Mouse (Mus musculus) cerebellum, adult 2 months (tissue): ENCODE measurements around the gene Arl16.

ENCODE experiments used
- CTCF ChIP-seq: fragments of 200-500 bp; IDR thresholded peaks from 2 replicates; pipeline ENCODE4 v1.5.1; 2011; ENCODE audit warnings: low read depth, mild to moderate bottlenecking, control low read depth, low read length, moderate library complexity, borderline replicate concordance; ENCODE audit not compliant: insufficient read depth
- POLR2A ChIP-seq: fragments of 200-500 bp; IDR thresholded peaks from 2 replicates; pipeline ENCODE4 v1.6.1; 2011; ENCODE audit warnings: low read length, control low read depth, borderline replicate concordance; ENCODE audit not compliant: insufficient read depth

- TF ChIP-seq CTCF: no peak
- no peak for TF ChIP-seq POLR2A
Observed at GRCm38 (mm10) chr11:120509940-120510339, 42.5 kb upstream of the Arl16 start.
